Mouse (Mus musculus) granulocyte monocyte progenitor cell, adult 5-6 weeks (primary cell): ENCODE data around the gene Mettl1. TPM values are rescaled to one million over a fixed set of nuclear protein-coding genes. Genes with fewer than 3 reads are reported as not detected.

ENCODE experiments used
- ATAC-seq: replicated peaks from 2 replicates; pipeline ENCODE4 v1.8.0; 2016; ENCODE audit warnings: mild to moderate bottlenecking, moderate TSS enrichment, inconsistent platforms; ENCODE audit not compliant: poor library complexity, severe bottlenecking
- total RNA-seq, 2 experiments: library from RNA; stranded (forward) in 1 of 2; stranded (reverse) in 1 of 2; fragments of 200-712, 200-1000 nt in 1 of 2; fragments of >200 nt in 1 of 2; fragmentation: Nextera tagmentation in 1 of 2; gene quantifications; 2 replicates each; pipeline ENCODE4 v1.2.3; 2014 to 2017

Mettl1 gene
- total RNA-seq (2014; fragmentation: Nextera tagmentation) (40.4 and 47.0 TPM in 2 replicates), total RNA-seq (2017) (25.8 and 36.7 TPM in 2 replicates)

GRCm38 (mm10) chr10:127041274-127041766 lies at the start of gene Mettl1, which contains the start of gene Eef1akmt3:
Gene Mettl1 (plus strand): TSS chr10:127041414.
Gene Eef1akmt3 (minus strand): TSS chr10:127041513.
- peak; percentile 49 for ATAC-seq

GRCm38 (mm10) chr10:126991676-126992075 lies 49.5 kb upstream of the Mettl1 start:
- ATAC-seq = no peak

GRCm38 (mm10) chr10:126993621-126994020 lies 47.6 kb upstream of the Mettl1 start:
- no peak for ATAC-seq

GRCm38 (mm10) chr10:126997340-126998113 lies 43.7 kb upstream of the Mettl1 start:
- ATAC-seq = no peak

- ATAC-seq = no peak
These were observed 40.7 kb upstream of the Mettl1 start, which contains the start of gene Avil for GRCm38 (mm10) chr10:127000529-127000928. Gene Avil (plus strand): TSS chr10:127000709.

GRCm38 (mm10) chr10:127001297-127001696 lies 39.9 kb upstream of the Mettl1 start:
- no peak for ATAC-seq

GRCm38 (mm10) chr10:127002056-127002455 lies 39.2 kb upstream of the Mettl1 start:
- ATAC-seq = peak; percentile 23; the same call in 1 of the 2 replicates

GRCm38 (mm10) chr10:127002765-127003164 lies 38.4 kb upstream of the Mettl1 start:
- peak; percentile 30 for ATAC-seq

GRCm38 (mm10) chr10:127003334-127003733 lies 37.9 kb upstream of the Mettl1 start:
- no peak for ATAC-seq

GRCm38 (mm10) chr10:127003806-127004205 lies 37.4 kb upstream of the Mettl1 start:
- no peak for ATAC-seq

- ATAC-seq = peak; percentile 82
These were observed 24.7 kb upstream of the Mettl1 start for GRCm38 (mm10) chr10:127016488-127016887.

- no peak for ATAC-seq
These were observed 24.1 kb upstream of the Mettl1 start for GRCm38 (mm10) chr10:127017071-127017470.

- ATAC-seq = no peak
These were observed 22.8 kb upstream of the Mettl1 start for GRCm38 (mm10) chr10:127018422-127018821.

GRCm38 (mm10) chr10:127030336-127031296 lies 10.6 kb upstream of the Mettl1 start, which contains the start of gene Tsfm:
Gene Tsfm (minus strand): TSS chr10:127030840.
- peak; percentile 99 for ATAC-seq

GRCm38 (mm10) chr10:127033301-127033741 lies 7.9 kb upstream of the Mettl1 start:
- ATAC-seq = no peak

- no peak for ATAC-seq
These were observed 4.9 kb upstream of the Mettl1 start for GRCm38 (mm10) chr10:127036273-127036672.

GRCm38 (mm10) chr10:127037641-127038040 lies 3.6 kb upstream of the Mettl1 start:
- ATAC-seq = no peak

GRCm38 (mm10) chr10:127040569-127041214 lies 522 bp upstream of the Mettl1 start:
- peak; percentile 14; the same call in 1 of the 2 replicates for ATAC-seq

- ATAC-seq = peak; percentile 86
These were observed 642 bp downstream of the Mettl1 start for GRCm38 (mm10) chr10:127041774-127042338.
